12 mouse cellular contexts compared by ENCODE assay signal in genomic region chr12:110438367-110438973, GRCm38 (mm10). TPM values are rescaled to one million over a fixed set of nuclear protein-coding genes. Genes with fewer than 3 reads are reported as not detected.
DNase-seq lines count a peak whose midpoint lies in the region; ATAC-seq and TF ChIP-seq lines count a peak whose summit lies in the region.
"Had no signal": no experiment of that assay in that cellular context is flagged by ENCODE, and none has a peak within 500 bp of the region (broad histone marks: within the 10 kb centered on the region; RNA-seq: fewer than 3 reads in every experiment).

No protein-coding gene starts in this region.

- peak; percentile 26; the same call in 1 of the 2 replicates for TF ChIP-seq CTCF in gastrocnemius, adult 2 months (IDR thresholded peaks at IDR 0.05)

- 43% methylated on average over 5 of the region's 5 CpGs for WGBS in intestine, embryonic 14.5 days

- H3K27ac ChIP-seq in gastrocnemius, adult 2 months: no peak overlapping the region
- no peak overlapping the region for H3K27ac ChIP-seq in intestine, embryonic 14.5 days (ENCODE audit: low read depth)
- H3K27ac ChIP-seq: forebrain, embryonic 13.5 days; midbrain, embryonic 10.5 days had no signal

- no peaks in the 10 kb centered on the region for H3K27me3 ChIP-seq in intestine, embryonic 14.5 days (replicated peaks; ENCODE audit: control insufficient read depth, insufficient read depth, low read length)

- H3K4me1 ChIP-seq in intestine, embryonic 14.5 days (replicated peaks; ENCODE audit: control insufficient read depth, insufficient read depth, low read length): no peaks in the 10 kb centered on the region
- H3K4me1 ChIP-seq: heart, embryonic 12.5 days had no signal

- H3K9me3 ChIP-seq in intestine, embryonic 14.5 days (ENCODE audit: control insufficient read depth, low read length): no peaks in the 10 kb centered on the region

- H3K4me2 ChIP-seq in intestine, embryonic 14.5 days (ENCODE audit: low read length): no peak overlapping the region
- H3K4me2 ChIP-seq: forebrain, embryonic 13.5 days; heart, embryonic 12.5 days had no signal

- H3K36me3 ChIP-seq in intestine, embryonic 14.5 days (ENCODE audit: control insufficient read depth, insufficient read depth, low read length): no peaks in the 10 kb centered on the region
- H3K36me3 ChIP-seq: heart, embryonic 12.5 days; midbrain, embryonic 10.5 days had no signal

- no peak for DNase-seq in gastrocnemius, adult 2 months
- DNase-seq in gastrocnemius, postnatal 36 days: no peak
- peak; percentile 23 for DNase-seq in thymus, postnatal 0 days (ENCODE audit: low spot score)
- no peak for DNase-seq in thymus, postnatal 36 days
- DNase-seq in intestine, embryonic 14.5 days (ENCODE audit: low spot score): no peak
- DNase-seq in thymus, postnatal 25 days: peak; percentile 16
- no peak for DNase-seq in ovary, postnatal 10 days (ENCODE audit: low spot score)
- DNase-seq in yolk sac, embryonic 10.5 days (ENCODE audit: low spot score): no peak
- DNase-seq: adrenal gland, postnatal 36 days had no signal

- no peak overlapping the region for H3K9ac ChIP-seq in intestine, embryonic 14.5 days (ENCODE audit: low read length)
- H3K9ac ChIP-seq: forebrain, embryonic 13.5 days; heart, embryonic 12.5 days had no signal

- intact Hi-C loops in gastrocnemius, adult 2 months (cut with DNase I): no loop called here
- intact Hi-C loops in gastrocnemius, postnatal 36 days (cut with DNase I): no loop called here

- H3K4me3 ChIP-seq in gastrocnemius, adult 2 months: no peak overlapping the region
- H3K4me3 ChIP-seq in intestine, embryonic 14.5 days (ENCODE audit: low read depth, low read length): no peak overlapping the region
- H3K4me3 ChIP-seq: forebrain, embryonic 13.5 days; heart, embryonic 12.5 days; midbrain, embryonic 10.5 days had no signal

- 0 out of 2 replicates have a peak, but pooled peaks have one; percentile 29 for ATAC-seq in intestine, embryonic 14.5 days (replicated peaks; ENCODE audit: low FRiP score, low TSS enrichment, low read depth)
- ATAC-seq: forebrain, embryonic 13.5 days had no signal

RNA-seq across cellular contexts. Expression of gene Ppp2r5c, which starts 8.4 kb away (rescaled TPM):
- 10 to 100 TPM; 57.9 to 80.9 TPM for total RNA-seq in gastrocnemius, adult 2 months (2021)
- 10 to 100 TPM; 61.1 to 68.9 TPM for total RNA-seq in gastrocnemius, postnatal 36 days (2021)
- polyA plus RNA-seq in thymus, postnatal 0 days (2015; fragmentation: Nextera tagmentation; extraction: Ambion mirVana): 309 and 319 TPM in 2 replicates
- 153 and 170 TPM in 2 replicates for polyA plus RNA-seq in intestine, embryonic 14.5 days (2014; fragmentation: Nextera tagmentation; extraction: Ambion mirVana)

Comparison
In these comparisons a context has a peak if more than half of its experiments do, and no peak if none do; other contexts are left out.
1. DNase-seq: peak in thymus, postnatal 0 days (single experiment) and thymus, postnatal 25 days (single experiment); none in gastrocnemius, adult 2 months (single experiment), gastrocnemius, postnatal 36 days (0 of 2), thymus, postnatal 36 days (0 of 2), intestine, embryonic 14.5 days (single experiment), ovary, postnatal 10 days (single experiment) and yolk sac, embryonic 10.5 days (single experiment).